Mouse (Mus musculus): Measurements from ENCODE around the gene Wnt2b.

Gene Wnt2b

DNA sequence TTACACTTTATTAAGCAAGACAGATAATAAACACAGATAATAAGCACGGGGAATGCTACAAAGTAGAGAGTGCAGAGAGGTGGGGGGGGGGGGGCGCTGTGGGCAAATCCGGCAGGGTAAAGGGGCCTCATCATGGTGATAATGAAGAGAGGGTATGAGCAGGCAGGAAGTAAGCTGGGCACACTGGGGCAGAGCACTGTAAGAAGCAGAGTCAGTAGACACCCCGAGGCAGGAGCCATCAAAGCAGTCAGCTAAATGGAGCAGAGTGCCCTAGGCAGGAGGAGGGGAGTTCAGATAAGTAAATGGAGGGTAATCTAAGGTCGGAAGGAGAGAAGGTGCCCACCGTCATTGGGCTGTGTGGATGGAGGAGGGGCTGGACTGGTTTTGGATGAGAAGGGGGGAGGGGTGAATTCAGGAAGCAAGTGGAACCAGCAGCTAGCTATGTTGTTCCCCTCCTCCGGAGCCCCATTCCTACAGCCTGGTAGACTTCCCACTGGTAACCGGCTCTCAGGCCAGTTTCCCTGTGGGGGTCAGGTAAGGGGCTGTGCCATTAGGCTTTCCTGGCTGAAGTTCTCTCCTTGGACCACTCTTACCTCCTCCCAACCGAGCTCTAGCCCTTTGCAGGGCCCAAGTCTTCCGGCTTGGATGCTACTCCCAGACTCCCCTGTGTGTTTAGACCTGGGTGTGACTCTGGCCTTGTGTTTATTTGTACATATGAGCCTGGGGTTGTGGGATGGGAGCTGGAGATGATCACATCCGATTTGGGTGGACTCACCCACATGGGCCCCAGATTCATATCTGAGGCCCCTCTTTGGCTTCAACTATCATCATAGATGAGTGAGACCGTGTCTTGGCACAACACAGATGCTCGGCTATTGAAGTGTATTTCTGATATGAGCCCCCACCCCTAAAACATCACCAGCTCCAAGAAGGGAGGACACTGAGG lies 1.9 kb upstream of the Wnt2b start:
- no peak for DNase-seq (ENCODE audit: low read depth, low spot score)

- no peak for DNase-seq (ENCODE audit: low read depth, low spot score)
Observed at GRCm38 (mm10) chr3:104962866-104963265, 1.1 kb upstream of the Wnt2b start.

DNA sequence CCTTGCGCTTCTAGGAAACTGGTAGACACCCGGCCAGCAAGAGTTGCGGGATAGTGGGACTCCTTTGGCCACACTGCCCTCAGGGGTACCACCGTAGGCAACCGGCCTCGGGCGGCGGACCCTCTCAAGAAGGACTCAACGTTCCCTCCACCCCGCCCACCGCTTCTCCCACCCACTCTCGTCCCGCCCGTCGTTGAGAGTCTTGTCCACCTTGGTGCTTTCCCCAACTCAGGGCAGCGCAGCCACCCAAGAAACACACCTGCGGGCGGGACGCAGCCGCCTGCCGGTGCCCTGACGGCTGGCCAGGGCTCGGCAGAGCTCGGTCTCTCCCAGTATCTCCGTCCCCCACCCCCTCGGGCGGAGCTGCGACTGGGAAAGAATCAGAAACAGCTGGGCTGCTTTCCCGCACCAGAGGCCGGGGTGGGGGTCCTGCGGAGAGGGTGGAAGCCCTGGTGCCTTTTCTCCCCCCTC lies 455 bp upstream of the Wnt2b start:
- DNase-seq (ENCODE audit: low read depth, low spot score) = no peak

DNA sequence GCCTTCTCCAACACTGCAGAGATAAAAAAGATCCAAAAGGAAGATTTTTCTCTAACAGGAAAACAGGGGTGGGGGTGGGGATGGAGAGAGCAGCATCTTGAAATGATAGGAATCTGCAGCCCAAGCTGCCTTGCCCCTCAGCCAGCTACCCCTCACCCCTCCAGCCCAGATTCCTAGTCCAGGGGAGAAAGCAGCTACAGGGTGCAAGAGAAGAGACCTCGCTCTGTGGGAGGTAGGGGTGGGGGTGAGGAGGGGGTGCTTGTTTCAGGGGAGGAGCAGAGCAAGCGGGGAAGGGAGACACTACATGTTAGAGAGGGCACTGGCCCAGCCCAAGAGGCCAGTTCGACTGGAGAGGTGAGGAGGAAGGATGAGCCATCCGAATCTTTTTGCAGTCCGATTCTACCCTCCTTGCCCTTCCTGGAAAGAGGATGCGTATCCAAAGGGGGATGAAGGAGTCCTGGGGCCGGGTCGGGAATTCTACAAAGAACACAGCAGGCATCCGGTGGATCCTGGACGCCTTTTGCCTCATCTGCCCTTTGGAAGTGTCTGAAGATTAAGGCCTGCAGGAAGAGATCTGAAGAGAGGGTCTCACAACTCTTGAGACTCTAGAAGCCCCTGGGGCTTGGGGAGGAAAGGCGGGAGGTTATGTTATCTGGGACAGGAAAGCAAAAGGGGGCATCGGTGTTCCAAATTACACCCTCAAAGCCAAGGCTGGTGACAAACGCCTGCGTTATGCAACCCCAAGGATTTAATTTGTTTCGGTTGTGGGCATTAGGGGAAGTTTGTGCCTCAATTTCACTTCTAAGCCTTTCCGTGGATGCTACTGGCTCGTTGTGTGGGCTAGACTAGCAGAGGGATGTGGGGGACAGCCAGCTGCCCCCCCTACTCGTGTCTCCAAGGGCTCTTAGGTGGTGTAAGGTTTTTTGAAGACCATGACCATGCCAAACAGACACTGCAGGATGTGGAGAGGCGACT lies 1.4 kb downstream of the Wnt2b start:
- no peak for DNase-seq (ENCODE audit: low read depth, low spot score)

- DNase-seq (ENCODE audit: low read depth, low spot score) = no peak
Observed at GRCm38 (mm10) chr3:104956131-104956581, 5.6 kb downstream of the Wnt2b start.

DNA sequence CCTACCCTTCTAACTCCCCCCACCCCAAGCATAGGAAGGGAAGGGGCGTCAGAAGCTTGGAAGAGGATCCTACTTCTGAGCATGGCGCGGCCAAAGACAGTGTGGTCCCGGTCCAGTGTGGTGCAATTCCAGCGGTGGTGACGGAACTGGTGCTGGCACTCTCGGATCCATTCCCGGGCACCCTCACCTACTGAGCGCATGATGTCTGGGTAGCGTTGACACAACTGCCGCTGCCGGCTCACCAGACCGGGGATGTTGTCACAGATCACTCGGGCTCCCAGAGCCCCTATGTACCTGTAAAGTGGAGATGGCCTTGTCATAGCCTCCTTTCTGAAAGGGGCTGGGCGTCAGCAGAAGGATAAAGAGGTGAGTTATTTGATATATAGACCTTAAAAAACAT lies 7.2 kb downstream of the Wnt2b start:
- no peak for DNase-seq (ENCODE audit: low read depth, low spot score)

GRCm38 (mm10) chr3:104954137-104954536 lies 7.6 kb downstream of the Wnt2b start:
- DNase-seq (ENCODE audit: low read depth, low spot score) = no peak

GRCm38 (mm10) chr3:104952891-104953670 lies 8.6 kb downstream of the Wnt2b start:
- DNase-seq (ENCODE audit: low read depth, low spot score) = no peak

GRCm38 (mm10) chr3:104950926-104951325 lies 10.8 kb downstream of the Wnt2b start:
- DNase-seq (ENCODE audit: low read depth, low spot score) = no peak

- no peak for DNase-seq (ENCODE audit: low read depth, low spot score)
Observed at GRCm38 (mm10) chr3:104944894-104945293, 16.8 kb downstream of the Wnt2b start.

DNA sequence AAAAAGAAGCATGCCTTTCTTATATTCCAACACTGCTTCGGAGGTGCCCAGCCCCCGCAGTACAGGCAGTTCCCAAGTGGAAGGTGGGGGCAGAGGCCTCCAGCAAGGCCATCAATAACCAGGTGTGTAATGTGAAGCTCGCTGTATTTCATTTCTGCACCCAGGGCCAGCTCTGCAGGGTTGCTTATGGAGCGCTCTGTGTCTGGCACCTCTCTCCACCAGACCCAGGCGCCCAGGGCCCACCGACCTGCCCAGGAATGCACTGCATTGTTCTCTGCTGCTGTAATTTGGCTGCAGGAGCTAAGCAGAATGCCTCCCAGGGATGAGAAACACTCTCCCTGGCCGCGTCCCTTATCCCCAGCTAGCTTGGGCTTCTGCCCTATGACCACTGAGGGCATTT lies 18.4 kb downstream of the Wnt2b start:
- no peak for DNase-seq (ENCODE audit: low read depth, low spot score)

DNA sequence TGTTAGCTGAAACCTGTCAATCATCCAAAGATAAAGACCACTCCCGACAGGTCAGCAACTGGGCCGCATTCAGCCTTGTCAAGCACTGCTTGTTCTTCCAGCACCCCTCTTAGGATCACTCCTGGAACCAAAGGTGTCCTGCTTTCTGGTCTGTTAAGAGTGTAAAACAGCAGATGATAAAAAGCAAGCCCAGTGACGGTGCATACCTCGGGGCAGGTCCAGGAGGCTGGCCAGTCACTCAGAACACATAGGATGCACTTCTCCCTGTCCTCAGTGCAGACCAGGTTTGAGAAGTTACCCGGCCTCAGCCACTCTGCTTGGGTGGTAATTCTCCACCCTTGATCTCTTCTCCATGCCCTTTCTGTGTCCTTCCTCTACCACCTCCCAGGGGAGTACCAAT lies 19.0 kb downstream of the Wnt2b start:
- no peak for DNase-seq (ENCODE audit: low read depth, low spot score)

DNA sequence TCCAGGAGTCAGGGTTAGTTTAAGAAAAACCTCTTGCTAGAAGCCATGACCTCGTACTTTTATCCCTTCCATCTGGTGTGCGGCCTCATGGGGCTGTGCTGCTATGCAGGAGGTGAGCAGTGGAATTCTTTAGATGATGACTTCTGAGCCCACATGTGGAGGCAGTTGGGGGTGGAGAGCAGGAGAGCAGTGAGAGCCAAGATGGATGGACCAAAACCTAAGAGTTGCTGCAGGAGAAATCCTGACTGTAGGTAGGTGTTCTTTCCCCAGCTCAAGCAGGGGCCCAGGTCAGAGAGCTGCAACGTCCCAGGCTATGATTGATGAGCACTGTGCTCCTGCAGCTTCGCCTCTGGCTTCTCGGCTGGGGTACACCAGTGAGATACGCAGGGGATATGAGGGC lies 21.0 kb downstream of the Wnt2b start:
- no peak for DNase-seq (ENCODE audit: low read depth, low spot score)

DNA sequence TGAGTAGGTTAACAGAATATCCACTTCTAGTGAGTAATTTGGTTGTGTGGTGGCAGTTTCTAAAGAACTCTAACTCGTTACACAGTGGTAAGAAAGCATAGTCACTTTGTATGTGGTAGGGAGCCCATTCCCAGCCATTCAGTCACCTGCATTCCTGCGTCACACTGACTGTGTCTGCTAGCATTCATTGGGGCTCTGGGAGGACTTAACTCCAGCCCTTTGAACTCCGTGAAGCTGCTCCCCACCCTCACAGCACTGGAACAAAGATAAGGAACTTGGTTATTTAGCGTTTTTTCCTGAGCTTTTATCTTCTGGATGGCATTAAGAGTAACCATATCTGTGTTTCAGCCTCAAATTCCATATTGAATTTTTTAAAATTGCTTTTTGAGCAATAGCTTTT lies 23.4 kb downstream of the Wnt2b start:
- DNase-seq (ENCODE audit: low read depth, low spot score) = no peak

GRCm38 (mm10) chr3:104937728-104938305 lies 23.9 kb downstream of the Wnt2b start:
- DNase-seq (ENCODE audit: low read depth, low spot score) = no peak

- no peak for DNase-seq (ENCODE audit: low read depth, low spot score)
Observed at GRCm38 (mm10) chr3:104929385-104929784, 32.3 kb downstream of the Wnt2b start.

DNA sequence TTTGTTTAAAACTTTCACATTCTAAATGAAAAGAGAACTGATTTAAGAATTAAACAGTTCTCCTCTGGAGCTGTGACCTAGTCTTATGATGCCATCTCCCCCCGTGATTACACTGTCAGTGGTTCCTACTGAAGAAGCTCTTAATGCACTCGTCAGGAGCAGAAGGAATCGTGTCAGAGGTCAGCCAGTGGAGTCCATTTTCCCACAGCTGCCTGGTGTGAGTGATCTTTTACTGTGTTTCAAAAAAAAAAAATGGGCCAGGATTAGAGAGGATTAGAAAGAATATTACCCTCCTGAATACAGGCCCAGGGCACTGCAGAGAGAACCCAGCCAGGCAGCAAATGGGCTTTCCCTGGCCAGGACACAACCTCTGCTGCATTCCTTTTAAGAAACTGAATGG lies 46.7 kb downstream of the Wnt2b start:
- DNase-seq (ENCODE audit: low read depth, low spot score) = peak; percentile 4

DNA sequence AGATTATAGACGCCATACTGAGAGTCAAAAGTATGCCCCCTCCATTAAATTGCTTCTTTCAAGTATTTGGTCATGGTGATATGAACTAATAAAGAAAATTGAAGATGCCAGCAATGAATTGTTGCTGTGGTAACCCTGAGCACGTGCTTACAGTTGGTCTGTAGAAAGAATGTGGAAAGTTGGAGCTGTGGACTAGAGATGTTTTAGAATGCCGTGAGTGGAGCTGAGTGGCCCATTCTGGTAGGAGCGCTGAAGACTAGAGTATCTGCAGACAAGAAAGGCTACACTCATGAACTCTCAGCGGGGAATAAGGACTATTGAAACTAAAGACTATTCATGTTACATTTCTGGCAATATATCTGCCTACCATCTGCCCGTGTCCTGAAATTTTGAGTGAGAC lies 52.5 kb downstream of the Wnt2b start:
- DNase-seq (ENCODE audit: low read depth, low spot score) = no peak

- no peak for DNase-seq (ENCODE audit: low read depth, low spot score)
Observed at GRCm38 (mm10) chr3:104906007-104906406, 55.7 kb downstream of the Wnt2b start.

GRCm38 (mm10) chr3:104905389-104905788 lies 56.3 kb downstream of the Wnt2b start:
- no peak for DNase-seq (ENCODE audit: low read depth, low spot score)

- no peak for DNase-seq (ENCODE audit: low read depth, low spot score)
Observed at GRCm38 (mm10) chr3:104901154-104901553, 60.6 kb downstream of the Wnt2b start.
